Mouse (Mus musculus) stomach, postnatal 0 days (tissue): Measurements from ENCODE around the gene Tnrc18. TPM values are rescaled to one million over a fixed set of nuclear protein-coding genes. Genes with fewer than 3 reads are reported as not detected.
A peak's percentile ranks its signal among the peaks of the same experiment; 100 is the strongest.

Experiments used
- ATAC-seq: fragments of 200-750 bp; cut with Nextera tagmentation; 2 replicates; pipeline ENCODE4 v1.8.0; 2017; ENCODE audit not compliant: low FRiP score, low TSS enrichment
- DNase-seq: peaks from one replicate; pipeline ENCODE4 v3.0.0-alpha.2; 2016; ENCODE audit warnings: low spot score
- H3K27ac ChIP-seq: fragments of 300-500 bp; sonication (generic); replicated peaks from 2 replicates; pipeline ENCODE4 v1.5.1; 2014; ENCODE audit warnings: mild to moderate bottlenecking, control low read depth
- H3K27me3 ChIP-seq: fragments of 300-500 bp; sonication (generic); 2 replicates; pipeline ENCODE4 v1.6.1; 2014; ENCODE audit warnings: low read length; ENCODE audit not compliant: control insufficient read depth, insufficient read depth
- H3K36me3 ChIP-seq: fragments of 300-500 bp; sonication (generic); 2 replicates; pipeline ENCODE4 v1.6.1; 2014; ENCODE audit warnings: low read length, mixed read lengths; ENCODE audit not compliant: control insufficient read depth, insufficient read depth
- H3K4me1 ChIP-seq: fragments of 300-500 bp; sonication (generic); replicated peaks from 2 replicates; pipeline ENCODE4 v1.6.1; 2014; ENCODE audit warnings: antibody characterized with exemption; ENCODE audit not compliant: control insufficient read depth, insufficient read depth
- H3K4me2 ChIP-seq: fragments of 300-500 bp; sonication (generic); replicated peaks from 2 replicates; pipeline ENCODE4 v1.6.1; 2014; ENCODE audit warnings: low read depth, mild to moderate bottlenecking, control low read depth, moderate library complexity
- H3K4me3 ChIP-seq: fragments of 300-500 bp; sonication (generic); 2 replicates; pipeline ENCODE4 v1.5.1; 2014; ENCODE audit warnings: low read depth, low read length, control low read depth
- H3K9ac ChIP-seq: fragments of 300-500 bp; sonication (generic); 2 replicates; pipeline ENCODE4 v1.6.1; 2014; ENCODE audit warnings: mild to moderate bottlenecking, low read length, control low read depth, mixed read lengths
- H3K9me3 ChIP-seq: fragments of 300-500 bp; sonication (generic); 2 replicates; pipeline ENCODE4 v1.6.1; 2016; ENCODE audit warnings: low read length; ENCODE audit not compliant: control insufficient read depth
- CTCF ChIP-seq: IDR thresholded peaks from 2 replicates; pipeline ENCODE4 v1.5.1; 2016; ENCODE audit warnings: antibody characterized with exemption, low read depth, mild to moderate bottlenecking, moderate library complexity
- EP300 ChIP-seq: optimal IDR thresholded peaks from 2 replicates; pipeline ENCODE3; 2016; ENCODE audit warnings: antibody characterized with exemption
- WGBS: fragments of 180-500 bp; shearing (Covaris S2); extraction: QIAGEN DNeasy Blood & Tissue Kit; methylation state at CpG from one replicate; pipeline ENCODE4 v1.1.7; 2014; 5-methylcytosine and 5-hydroxymethylcytosine counted together
- polyA plus RNA-seq: library from polyadenylated mRNA; unstranded; fragments of >200 nt; fragmentation: Nextera tagmentation; extraction: Ambion mirVana; gene quantifications from 2 replicates; pipeline ENCODE4 v1.2.1, GENCODE M21; 2015

The Tnrc18 gene
- polyA plus RNA-seq, 1 experiment from 2014 or later, result 12.5 TPM

- H3K9ac ChIP-seq, result no peak overlapping the region
- no peaks in the 10 kb centered on the region for H3K27me3 ChIP-seq
- no peak overlapping the region for H3K4me3 ChIP-seq
- no peaks in the 10 kb centered on the region for H3K9me3 ChIP-seq
- peaks cover 13% of the 10 kb centered on the region; the same call in 1 of the 2 replicates for H3K4me1 ChIP-seq
- no peak for TF ChIP-seq EP300
- H3K27ac ChIP-seq, result no peak overlapping the region
- DNase-seq (no peak), ATAC-seq (no peak)
- H3K36me3 ChIP-seq, result no peaks in the 10 kb centered on the region
- H3K4me2 ChIP-seq, result no peak overlapping the region
- WGBS, result 85% methylated on average over 12 of the region's 12 CpGs
Observed at GRCm38 (mm10) chr5:142798190-142798589, 19.3 kb downstream of the Tnrc18 start.

GRCm38 (mm10) chr5:142797620-142798019, 19.8 kb downstream of the Tnrc18 start:
- Histone ChIP-seq H3K27me3 (no peaks in the 10 kb centered on the region), H3K4me1 (0 out of 2 replicates have a peak, but pooled peaks cover 10% of the 10 kb centered on the region), H3K36me3 (0 out of 2 replicates have a peak, but pooled peaks cover 3% of the 10 kb centered on the region), H3K9ac (no peak overlapping the region), H3K9me3 (no peaks in the 10 kb centered on the region), H3K4me3 (no peak overlapping the region), H3K4me2 (no peak overlapping the region), H3K27ac (0 out of 2 replicates have a peak overlapping the region, but pooled peaks have one; percentile 35)
- DNase-seq, result no peak
- TF ChIP-seq EP300 (no peak), CTCF (no peak)
- no peak for ATAC-seq
- WGBS, result 60% methylated on average over 13 of the region's 13 CpGs

- no peak overlapping the region for H3K4me3 ChIP-seq
- 0 out of 2 replicates have a peak overlapping the region, but pooled peaks have one; percentile 35 for H3K27ac ChIP-seq
- H3K27me3 ChIP-seq, result no peaks in the 10 kb centered on the region
- no peak overlapping the region for H3K4me2 ChIP-seq
- WGBS, result 73% methylated on average over 4 of the region's 4 CpGs
- TF ChIP-seq CTCF (no peak), EP300 (no peak)
- H3K4me1 ChIP-seq, result 0 out of 2 replicates have a peak, but pooled peaks cover 10% of the 10 kb centered on the region
- H3K9ac ChIP-seq, result no peak overlapping the region
- H3K36me3 ChIP-seq, result 0 out of 2 replicates have a peak, but pooled peaks cover 4% of the 10 kb centered on the region
- ATAC-seq (no peak), DNase-seq (no peak)
- H3K9me3 ChIP-seq, result no peaks in the 10 kb centered on the region
Observed at GRCm38 (mm10) chr5:142796921-142797320, 20.5 kb downstream of the Tnrc18 start.

GRCm38 (mm10) chr5:142794582-142794981, 22.9 kb downstream of the Tnrc18 start:
- H3K36me3 ChIP-seq, result peaks cover 4% of the 10 kb centered on the region; the same call in 1 of the 2 replicates
- no peak overlapping the region for H3K4me2 ChIP-seq
- WGBS, result 79% methylated on average over 13 of the region's 13 CpGs
- no peak overlapping the region for H3K4me3 ChIP-seq
- H3K4me1 ChIP-seq, result 0 out of 2 replicates have a peak, but pooled peaks cover 5% of the 10 kb centered on the region
- peak overlapping the region; percentile 14; the same call in 1 of the 2 replicates for H3K27ac ChIP-seq
- TF ChIP-seq EP300 (no peak), CTCF (no peak)
- ATAC-seq (no peak), DNase-seq (no peak)
- H3K9ac ChIP-seq, result 0 out of 2 replicates have a peak overlapping the region, but pooled peaks have one; percentile 13
- H3K27me3 ChIP-seq, result no peaks in the 10 kb centered on the region
- no peaks in the 10 kb centered on the region for H3K9me3 ChIP-seq

GRCm38 (mm10) chr5:142794161-142794560, 23.3 kb downstream of the Tnrc18 start:
- Histone ChIP-seq H3K27ac (no peak overlapping the region), H3K4me1 (0 out of 2 replicates have a peak, but pooled peaks cover 5% of the 10 kb centered on the region), H3K4me2 (no peak overlapping the region), H3K27me3 (no peaks in the 10 kb centered on the region), H3K4me3 (no peak overlapping the region), H3K36me3 (peaks cover 4% of the 10 kb centered on the region; the same call in 1 of the 2 replicates), H3K9ac (0 out of 2 replicates have a peak overlapping the region, but pooled peaks have one; percentile 13), H3K9me3 (no peaks in the 10 kb centered on the region)
- ATAC-seq, result no peak
- DNase-seq, result no peak
- TF ChIP-seq CTCF (no peak), EP300 (no peak)
- WGBS, result 79% methylated on average over 2 of the region's 2 CpGs

- no peak for TF ChIP-seq CTCF
- no peak for TF ChIP-seq EP300
- H3K4me3 ChIP-seq, result no peak overlapping the region
- 86% methylated on average over 4 of the region's 4 CpGs for WGBS
- H3K4me1 ChIP-seq, result 0 out of 2 replicates have a peak, but pooled peaks cover 2% of the 10 kb centered on the region
- peaks cover 16% of the 10 kb centered on the region for H3K36me3 ChIP-seq
- H3K4me2 ChIP-seq, result no peak overlapping the region
- no peak overlapping the region for H3K9ac ChIP-seq
- no peaks in the 10 kb centered on the region for H3K9me3 ChIP-seq
- ATAC-seq, result no peak
- no peaks in the 10 kb centered on the region for H3K27me3 ChIP-seq
- H3K27ac ChIP-seq, result no peak overlapping the region
- no peak for DNase-seq
Observed at GRCm38 (mm10) chr5:142792594-142792993, 24.9 kb downstream of the Tnrc18 start.
